ENCODE assay signal across 8 mouse cellular contexts in genomic region chr1:92521376-92521775, GRCm38 (mm10). TPM values are rescaled to one million over a fixed set of nuclear protein-coding genes. Genes with fewer than 3 reads are reported as not detected.
A peak's percentile ranks its signal among the peaks of the same experiment; 100 is the strongest.
DNase-seq lines count a peak whose midpoint lies in the region; ATAC-seq and TF ChIP-seq lines count a peak whose summit lies in the region.

No protein-coding gene starts in this region.

- no peak overlapping the region for H3K9ac ChIP-seq in kidney, postnatal 0 days (ENCODE audit: low read depth, low read length)
- no peak overlapping the region for H3K9ac ChIP-seq in stomach, embryonic 15.5 days

- WGBS in kidney, postnatal 0 days, result 21% methylated on average over 10 of the region's 10 CpGs
- WGBS in stomach, embryonic 15.5 days, result 18% methylated on average over 10 of the region's 10 CpGs

- H3K27ac ChIP-seq in kidney, postnatal 0 days, result no peak overlapping the region
- no peak overlapping the region for H3K27ac ChIP-seq in stomach, embryonic 15.5 days

- H3K4me3 ChIP-seq in kidney, postnatal 0 days (replicated peaks; ENCODE audit: low read depth, low read length), result no peak overlapping the region
- no peak overlapping the region for H3K4me3 ChIP-seq in stomach, embryonic 15.5 days (replicated peaks)

- no peaks in the 10 kb centered on the region for H3K27me3 ChIP-seq in kidney, postnatal 0 days (ENCODE audit: insufficient read depth, low read length)
- H3K27me3 ChIP-seq in stomach, embryonic 15.5 days (replicated peaks), result no peaks in the 10 kb centered on the region

- peak; percentile 75 for TF ChIP-seq CTCF in kidney, postnatal 0 days (IDR thresholded peaks at IDR 0.05; ENCODE audit: low read depth)

- peak; percentile 13 to 65 for DNase-seq in adrenal gland, adult (ENCODE audit: inconsistent age in 2 of 2, low spot score in 1 of 2)
- DNase-seq in adrenal gland, adult 8-10 months, result no peak
- peak; percentile 24 for DNase-seq in thymus, postnatal 4 days
- DNase-seq in thymus, postnatal 36 days, result no peak
- peak; percentile 42 for DNase-seq in embryo, embryonic 9.5 days (ENCODE audit: extremely low spot score)
- DNase-seq in kidney, postnatal 0 days (ENCODE audit: low spot score), result peak; percentile 69
- DNase-seq in lung, postnatal 4 days, result peak; percentile 27 to 36

- H3K4me1 ChIP-seq in kidney, postnatal 0 days (replicated peaks; ENCODE audit: insufficient read depth, low read length), result no peaks in the 10 kb centered on the region
- H3K4me1 ChIP-seq in stomach, embryonic 15.5 days, result no peaks in the 10 kb centered on the region

- H3K4me2 ChIP-seq in kidney, postnatal 0 days (ENCODE audit: low read length), result no peak overlapping the region
- no peak overlapping the region for H3K4me2 ChIP-seq in stomach, embryonic 15.5 days

- no peaks in the 10 kb centered on the region for H3K9me3 ChIP-seq in kidney, postnatal 0 days (replicated peaks; ENCODE audit: low read length)
- H3K9me3 ChIP-seq in stomach, embryonic 15.5 days, result no peaks in the 10 kb centered on the region

- no peaks in the 10 kb centered on the region for H3K36me3 ChIP-seq in kidney, postnatal 0 days (ENCODE audit: insufficient read depth, low read length)
- H3K36me3 ChIP-seq in stomach, embryonic 15.5 days, result no peaks in the 10 kb centered on the region

- no peak for ATAC-seq in kidney, postnatal 0 days (replicated peaks; ENCODE audit: low FRiP score, low read depth)
- 0 out of 2 replicates have a peak, but pooled peaks have one; percentile 18 for ATAC-seq in stomach, embryonic 15.5 days (ENCODE audit: insufficient read depth, low FRiP score, low read depth)

RNA-seq across cellular contexts. Expression of gene Olfr1414, which starts 2.9 kb away (rescaled TPM):
- under 1 TPM in 2 of 4 experiments, not detected in 2; 0.06 to 0.07 TPM for total RNA-seq in adrenal gland, adult 8-10 months (2022)
- polyA plus RNA-seq in kidney, postnatal 0 days (2015; fragmentation: Nextera tagmentation; extraction: Ambion mirVana), result not detected in 2 replicates
- polyA plus RNA-seq in stomach, embryonic 15.5 days (2015; fragmentation: Nextera tagmentation; extraction: Ambion mirVana), result not detected in 2 replicates

RNA-seq across cellular contexts. Expression of gene Olfr1415, which starts 25.5 kb away (rescaled TPM):
- total RNA-seq in adrenal gland, adult 8-10 months (2022), result under 1 TPM in 1 of 4 experiments, not detected in 3; 0.12 TPM
- not detected in 2 replicates for polyA plus RNA-seq in kidney, postnatal 0 days (2015; fragmentation: Nextera tagmentation; extraction: Ambion mirVana)
- polyA plus RNA-seq in stomach, embryonic 15.5 days (2015; fragmentation: Nextera tagmentation; extraction: Ambion mirVana), result not detected in 2 replicates

RNA-seq across cellular contexts. Expression of gene Olfr1416, which starts 36.5 kb away (rescaled TPM):
- total RNA-seq in adrenal gland, adult 8-10 months (2022), result not detected
- polyA plus RNA-seq in kidney, postnatal 0 days (2015; fragmentation: Nextera tagmentation; extraction: Ambion mirVana), result not detected in 2 replicates
- not detected in 2 replicates for polyA plus RNA-seq in stomach, embryonic 15.5 days (2015; fragmentation: Nextera tagmentation; extraction: Ambion mirVana)

RNA-seq across cellular contexts. Expression of gene Ndufa10, which starts 47.7 kb away (rescaled TPM):
- 100 to 1,000 TPM; 209 to 284 (median 255) TPM for total RNA-seq in adrenal gland, adult 8-10 months (2022)
- polyA plus RNA-seq in kidney, postnatal 0 days (2015; fragmentation: Nextera tagmentation; extraction: Ambion mirVana), result 385 and 415 TPM in 2 replicates
- polyA plus RNA-seq in stomach, embryonic 15.5 days (2015; fragmentation: Nextera tagmentation; extraction: Ambion mirVana), result 253 and 295 TPM in 2 replicates

RNA-seq across cellular contexts. Expression of gene Olfr1413, which starts 49.7 kb away (rescaled TPM):
- total RNA-seq in adrenal gland, adult 8-10 months (2022), result not detected
- not detected in 2 replicates for polyA plus RNA-seq in kidney, postnatal 0 days (2015; fragmentation: Nextera tagmentation; extraction: Ambion mirVana)
- polyA plus RNA-seq in stomach, embryonic 15.5 days (2015; fragmentation: Nextera tagmentation; extraction: Ambion mirVana), result not detected in 2 replicates

Comparison
In these comparisons a context has a peak if more than half of its experiments do, and no peak if none do; other contexts are left out.
1. DNase-seq: peak in adrenal gland, adult (2 of 2), thymus, postnatal 4 days (single experiment), embryo, embryonic 9.5 days (single experiment), kidney, postnatal 0 days (single experiment) and lung, postnatal 4 days (2 of 2); none in adrenal gland, adult 8-10 months (single experiment) and thymus, postnatal 36 days (0 of 2).